Mouse (Mus musculus) liver, embryonic 14.5 days (tissue): ENCODE measurements around the gene Nup85.

ENCODE experiments used
- CTCF ChIP-seq: IDR thresholded peaks from 2 replicates; pipeline ENCODE4 v1.5.1; 2016; ENCODE audit warnings: antibody characterized with exemption, low read depth, control low read depth
- EP300 ChIP-seq: IDR thresholded peaks from 2 replicates; pipeline ENCODE4 v1.6.1; 2016; ENCODE audit warnings: antibody characterized with exemption, low read depth

DNA sequence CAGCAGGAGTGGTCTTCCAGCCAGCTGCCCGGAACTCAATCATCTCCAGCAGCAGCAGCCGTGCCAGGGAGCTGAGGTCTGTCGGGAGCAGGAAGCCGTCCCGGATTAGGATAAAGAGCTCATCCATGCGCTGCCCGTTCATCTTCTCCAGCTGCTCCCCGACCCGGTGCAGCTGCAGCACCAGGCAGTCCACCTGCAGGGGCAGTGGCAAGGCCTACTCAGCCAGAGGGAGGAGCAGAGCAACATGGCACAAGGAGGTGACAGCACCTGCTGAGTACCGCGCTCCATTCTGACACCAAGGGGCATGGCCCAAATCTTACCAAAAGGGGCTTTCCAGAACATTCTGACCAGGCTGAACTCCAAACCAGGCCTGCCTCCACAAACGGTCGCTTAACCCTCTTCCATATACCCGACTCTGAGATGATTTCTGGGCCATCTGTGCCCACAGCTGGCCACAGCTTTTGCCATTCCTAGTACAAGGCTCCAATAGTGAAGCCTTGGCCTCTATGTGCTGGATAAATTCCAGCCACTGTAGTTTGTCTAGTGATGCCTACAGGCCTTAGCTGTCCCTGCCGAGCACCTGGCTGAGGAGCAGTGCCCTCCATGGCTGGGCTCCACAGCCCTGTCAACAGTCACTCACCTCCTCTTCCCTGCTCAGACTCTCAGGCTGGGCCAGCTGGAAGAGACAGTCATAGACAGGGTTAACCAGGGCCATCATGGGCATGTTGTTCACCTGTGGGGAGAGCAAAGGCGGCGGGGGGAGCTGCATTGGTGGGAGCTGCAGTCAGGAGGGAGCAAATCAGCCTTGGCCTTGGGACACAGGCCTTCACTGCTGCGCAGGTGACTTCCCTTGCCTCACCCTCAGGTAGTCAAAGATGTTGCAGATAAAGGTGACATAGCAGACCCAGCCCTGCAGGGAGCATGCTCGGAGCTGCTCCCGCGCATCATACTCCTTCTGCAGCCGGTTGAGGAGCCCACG lies 44.5 kb downstream of the Nup85 start:
- TF ChIP-seq CTCF (no peak), EP300 (no peak)
